Mouse (Mus musculus) lung, adult 18-20 months (tissue): Measurements from ENCODE around the gene Rho.

Source experiments
- DNase-seq, 2 experiments: peaks; one replicate each; pipeline ENCODE4 v3.0.0; 2022; ENCODE audit warnings: mixed read lengths in 2 of 2

Gene Rho

DNA sequence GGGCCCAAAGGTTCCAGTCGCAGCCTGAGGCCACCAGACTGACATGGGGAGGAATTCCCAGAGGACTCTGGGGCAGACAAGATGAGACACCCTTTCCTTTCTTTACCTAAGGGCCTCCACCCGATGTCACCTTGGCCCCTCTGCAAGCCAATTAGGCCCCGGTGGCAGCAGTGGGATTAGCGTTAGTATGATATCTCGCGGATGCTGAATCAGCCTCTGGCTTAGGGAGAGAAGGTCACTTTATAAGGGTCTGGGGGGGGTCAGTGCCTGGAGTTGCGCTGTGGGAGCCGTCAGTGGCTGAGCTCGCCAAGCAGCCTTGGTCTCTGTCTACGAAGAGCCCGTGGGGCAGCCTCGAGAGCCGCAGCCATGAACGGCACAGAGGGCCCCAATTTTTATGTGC, at the start of gene Rho:
TSS of gene Rho (plus strand) at position 110 of the 400 bp plus-strand sequence.
- no peak for DNase-seq

DNA sequence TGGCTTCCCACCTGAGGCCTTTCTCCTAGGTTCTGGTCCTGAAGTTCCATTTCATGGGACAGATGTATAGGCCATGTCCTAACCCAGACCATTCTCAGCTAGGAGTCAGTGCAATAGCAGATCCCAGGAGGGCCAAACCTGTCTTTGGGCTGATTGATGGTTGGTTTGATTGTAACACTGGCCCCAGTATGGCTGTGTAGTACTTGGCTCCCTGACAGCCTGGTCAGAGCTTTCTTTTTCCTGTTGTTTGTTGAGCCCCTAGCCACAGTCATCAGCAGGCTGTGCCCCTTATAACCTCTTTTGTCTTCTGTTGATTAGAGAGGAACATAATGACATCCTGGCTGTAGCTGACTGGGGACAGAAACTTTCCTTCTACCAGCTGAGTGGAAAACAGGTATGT, 47.5 kb upstream of the Rho start:
- no peak for DNase-seq

DNA sequence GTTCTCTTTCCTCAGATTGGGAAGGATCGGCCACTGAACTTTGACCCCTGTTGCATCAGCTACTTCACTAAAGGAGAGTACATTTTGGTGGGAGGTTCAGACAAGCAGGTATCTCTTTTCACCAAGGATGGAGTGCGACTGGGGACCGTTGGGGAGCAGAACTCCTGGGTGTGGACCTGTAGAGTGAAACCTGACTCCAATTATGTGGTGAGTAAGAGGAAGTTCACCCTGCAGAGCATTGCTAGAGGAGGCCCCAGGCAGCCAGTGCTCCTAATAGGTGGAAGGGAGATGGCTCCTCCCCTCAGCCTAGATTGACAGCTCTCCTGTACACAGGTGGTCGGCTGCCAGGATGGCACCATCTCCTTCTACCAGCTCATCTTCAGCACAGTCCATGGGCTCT, 44.7 kb upstream of the Rho start:
- no peak for DNase-seq

GRCm38 (mm10) chr6:115888296-115888695, 43.3 kb upstream of the Rho start:
- no peak for DNase-seq

- DNase-seq: no peak
Observed at GRCm38 (mm10) chr6:115890601-115891000, 40.9 kb upstream of the Rho start.

DNA sequence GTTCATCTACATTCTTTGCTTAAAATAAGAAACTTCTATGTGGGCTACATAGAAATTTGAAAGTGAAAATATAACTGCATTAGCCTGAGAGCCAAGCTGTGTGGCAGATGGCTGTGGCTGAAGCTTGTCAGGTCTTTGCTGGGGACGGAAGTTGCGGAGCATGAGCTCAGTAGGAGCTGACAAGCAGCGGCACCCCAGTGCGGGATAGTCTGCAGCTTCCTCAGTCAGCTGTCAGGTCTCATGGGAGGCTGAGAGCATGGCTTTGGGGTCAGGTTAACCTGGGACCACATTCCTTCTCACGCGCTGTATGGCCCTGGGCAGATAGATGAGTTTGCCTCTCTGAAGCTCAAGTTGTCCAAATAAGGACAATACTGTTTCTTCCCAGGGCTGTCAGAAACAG, 40.5 kb upstream of the Rho start:
- DNase-seq: no peak

GRCm38 (mm10) chr6:115891497-115892061, 40.0 kb upstream of the Rho start:
- DNase-seq: no peak

DNA sequence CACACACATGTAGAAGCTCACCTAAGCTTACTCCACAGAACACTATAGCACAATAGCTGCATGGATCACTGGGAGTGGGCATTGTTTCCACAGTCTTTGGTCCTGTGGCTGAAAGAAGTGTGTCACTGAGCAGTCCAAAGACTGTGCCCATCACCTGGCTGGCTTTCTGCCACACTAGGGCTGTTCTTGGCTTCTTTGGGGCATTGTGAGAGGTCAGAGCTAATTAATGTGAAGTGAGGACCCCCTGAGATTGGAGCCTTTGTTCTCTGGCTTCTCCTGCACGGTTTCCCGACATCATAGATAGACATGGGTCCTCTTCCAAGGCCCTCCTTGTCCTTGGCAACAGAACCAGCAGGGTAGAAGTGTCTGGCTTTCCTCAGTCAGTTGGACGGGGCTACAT, 39.2 kb upstream of the Rho start:
- DNase-seq: no peak

DNA sequence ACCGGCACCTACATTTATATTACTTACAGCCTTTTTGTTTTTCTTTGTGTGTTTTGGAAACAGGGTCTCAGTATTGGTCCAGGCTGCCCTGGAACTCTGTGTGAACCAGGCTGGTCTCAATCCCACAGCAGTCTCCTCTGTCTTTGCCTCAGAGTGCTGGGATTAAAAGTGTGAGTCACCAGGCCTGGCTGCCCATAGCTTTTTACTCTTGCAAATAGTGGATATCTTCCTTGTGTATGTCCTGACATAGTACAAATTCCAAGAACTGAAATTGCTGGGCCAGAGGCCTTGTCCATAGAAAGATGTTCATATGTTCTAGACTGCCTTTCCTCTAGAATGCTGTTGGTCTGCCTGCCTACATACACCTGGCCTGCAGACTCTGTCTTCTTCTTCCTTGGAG, 35.2 kb upstream of the Rho start:
- DNase-seq: no peak

GRCm38 (mm10) chr6:115897117-115897516, 34.4 kb upstream of the Rho start:
- peak; percentile 50 to 58 for DNase-seq

DNA sequence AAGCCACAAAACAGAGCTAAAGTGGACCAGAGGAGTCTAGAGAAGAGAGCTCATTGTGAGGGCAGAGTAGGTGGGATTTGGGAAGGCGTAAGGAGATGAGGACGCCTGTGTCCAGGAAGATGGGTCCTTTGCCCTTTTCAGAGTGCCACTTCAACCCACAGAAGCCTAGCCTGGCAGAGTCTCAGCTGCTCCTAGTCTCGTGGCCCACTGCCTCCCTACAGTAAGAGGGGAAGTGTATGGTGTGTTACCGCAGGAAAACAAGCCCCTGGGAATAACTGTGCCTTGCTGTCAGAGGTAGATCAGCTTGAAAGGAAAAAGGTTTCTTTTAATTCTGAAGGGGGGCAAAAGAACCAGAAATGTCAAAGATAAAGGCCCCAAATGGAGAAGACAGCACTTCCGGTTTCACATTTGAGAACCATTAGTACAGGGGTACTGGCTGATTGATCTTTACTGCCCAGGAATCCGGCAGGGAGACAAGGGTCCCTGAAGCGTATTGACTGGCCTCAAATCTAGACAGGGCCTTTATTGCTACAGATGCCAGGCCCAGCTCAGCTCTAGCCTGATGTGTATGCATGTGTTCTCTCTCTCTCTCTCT, 33.5 kb upstream of the Rho start:
- DNase-seq: no peak

DNA sequence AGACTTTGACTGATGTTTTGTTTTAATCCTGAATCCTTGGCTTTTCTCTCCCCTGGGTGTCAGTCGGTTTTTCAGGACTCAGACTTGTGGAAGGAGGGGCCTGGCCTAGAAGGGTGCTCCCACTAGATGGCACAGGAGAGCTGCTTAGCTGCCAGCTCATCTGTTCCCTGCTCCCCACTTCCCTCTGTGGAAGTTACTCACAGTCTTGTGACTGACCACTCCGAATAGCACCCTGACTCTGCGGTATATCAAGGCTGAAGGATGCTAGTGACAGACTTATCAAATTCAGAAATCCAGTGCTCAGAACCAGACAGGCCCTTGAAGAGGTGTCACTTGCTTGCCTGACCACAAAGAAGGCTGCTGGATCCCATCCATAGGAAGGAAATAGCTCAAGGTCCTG, 30.5 kb upstream of the Rho start:
- DNase-seq: peak; percentile 80 to 85

GRCm38 (mm10) chr6:115901489-115901931, 30.0 kb upstream of the Rho start:
- peak; percentile 42 for DNase-seq

- DNase-seq: no peak
Observed at GRCm38 (mm10) chr6:115902545-115902944, 29.0 kb upstream of the Rho start.

DNA sequence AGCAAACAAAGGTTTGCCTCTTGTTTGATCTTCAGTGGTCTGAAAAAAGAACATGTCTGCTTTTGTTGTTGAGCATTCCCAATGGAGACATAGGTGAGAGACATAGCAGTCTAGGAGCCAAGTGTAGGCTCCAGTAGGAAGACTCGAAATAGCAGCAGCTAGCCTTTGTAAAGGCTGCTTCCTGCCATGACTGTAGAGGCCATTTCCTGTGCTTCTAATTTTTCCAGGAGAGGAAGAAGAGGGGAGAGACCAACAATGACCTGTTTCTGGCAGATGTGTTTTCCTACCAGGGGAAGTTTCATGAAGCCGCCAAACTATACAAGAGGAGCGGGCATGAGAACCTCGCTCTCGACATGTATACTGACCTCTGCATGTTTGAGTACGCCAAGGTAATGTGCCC, 26.0 kb upstream of the Rho start:
- no peak for DNase-seq

GRCm38 (mm10) chr6:115906455-115906854, 25.1 kb upstream of the Rho start:
- DNase-seq: no peak

GRCm38 (mm10) chr6:115906871-115907270, 24.7 kb upstream of the Rho start:
- DNase-seq: no peak

DNA sequence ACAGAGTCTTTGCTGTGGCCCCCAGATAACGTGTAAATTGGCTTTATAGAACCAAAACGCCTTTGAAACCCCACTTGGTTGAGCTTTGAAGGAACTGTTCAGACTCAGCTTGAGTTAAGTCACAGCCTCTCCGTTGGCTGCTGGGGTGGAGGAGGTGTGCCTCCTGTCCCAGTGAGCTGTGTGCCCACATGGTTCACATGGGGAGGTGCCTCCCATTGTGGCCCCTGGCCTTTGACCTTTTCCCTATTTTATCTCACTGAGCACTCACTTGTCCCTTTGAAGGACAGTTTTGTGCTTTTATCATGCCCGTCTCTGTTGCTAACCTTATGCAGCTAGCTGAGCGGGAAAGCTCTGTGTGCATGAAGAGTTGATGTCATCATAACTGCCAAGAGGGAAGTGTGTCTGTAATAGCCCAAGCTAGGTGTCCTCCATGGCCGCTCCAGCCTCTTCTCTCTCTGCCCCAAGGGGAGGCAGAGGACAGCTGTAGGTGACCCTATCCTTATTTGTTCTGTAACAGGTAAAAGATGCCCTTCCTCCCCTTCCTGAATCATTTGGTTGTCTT, 23.0 kb upstream of the Rho start:
- DNase-seq: no peak

GRCm38 (mm10) chr6:115909052-115909451, 22.5 kb upstream of the Rho start:
- no peak for DNase-seq

GRCm38 (mm10) chr6:115909940-115910339, 21.6 kb upstream of the Rho start:
- peak; percentile 85 to 89 for DNase-seq

- no peak for DNase-seq
Observed at GRCm38 (mm10) chr6:115911763-115912162, 19.8 kb upstream of the Rho start.

DNA sequence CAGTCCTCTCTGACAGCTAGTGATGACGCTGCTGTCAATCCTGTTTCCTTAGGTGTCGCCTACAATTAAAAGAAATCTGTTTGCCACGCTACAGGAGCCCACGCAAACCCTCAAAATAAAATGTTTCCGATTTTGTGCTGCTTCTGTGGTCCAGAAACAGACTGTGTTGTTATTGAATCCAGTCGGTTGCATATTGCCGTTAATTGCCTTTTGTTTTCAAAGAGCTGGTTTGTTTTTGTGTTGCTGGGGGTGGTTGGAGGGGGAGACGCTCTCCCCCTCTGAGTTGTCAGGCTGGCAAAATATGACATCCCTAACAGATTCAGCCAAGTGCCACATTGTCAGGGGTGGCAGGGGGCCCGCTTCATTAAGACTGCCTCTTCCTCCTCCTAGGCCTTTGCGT, 18.1 kb upstream of the Rho start:
- DNase-seq: no peak

DNA sequence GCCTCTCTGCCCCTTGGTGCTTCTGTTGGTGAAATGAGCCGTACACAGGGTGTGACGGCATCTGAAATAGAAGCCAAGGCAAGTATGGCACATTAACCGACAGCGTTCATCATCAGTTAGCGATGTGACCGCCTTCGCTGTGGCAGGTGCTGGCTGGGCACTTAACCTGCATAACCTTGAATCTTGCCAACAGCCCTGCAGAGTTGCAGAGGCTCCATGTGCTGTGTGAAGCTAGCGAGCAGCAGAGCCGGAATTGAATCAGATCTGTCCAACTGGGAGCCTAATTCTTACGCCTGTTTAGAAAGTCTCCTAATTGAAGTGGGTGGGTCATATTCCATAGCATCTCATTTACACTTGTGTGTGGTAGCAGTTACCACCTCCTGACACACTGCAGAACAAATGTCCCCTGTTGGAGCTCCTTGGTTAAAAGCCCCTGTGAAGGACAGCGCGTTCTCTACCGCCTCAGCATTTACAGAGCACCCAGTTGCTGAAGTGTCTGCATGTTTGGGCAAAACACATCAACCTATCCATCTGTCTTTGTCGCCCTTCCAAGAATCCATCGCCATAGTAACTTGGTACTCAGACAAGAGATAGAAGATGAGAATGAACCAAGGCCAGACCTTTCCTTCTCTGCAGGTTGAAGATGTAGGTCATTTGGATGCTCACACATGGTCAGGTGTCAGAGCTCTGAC, 16.9 kb upstream of the Rho start:
- no peak for DNase-seq
